Mouse (Mus musculus): ENCODE data around the gene Madcam1. TPM values are rescaled to one million over a fixed set of nuclear protein-coding genes. Genes with fewer than 3 reads are reported as not detected.
A peak's percentile ranks its signal among the peaks of the same experiment; 100 is the strongest.

Gene Madcam1
- polyA plus RNA-seq, 1 experiment from 2014 or later = 31.8 TPM

DNA sequence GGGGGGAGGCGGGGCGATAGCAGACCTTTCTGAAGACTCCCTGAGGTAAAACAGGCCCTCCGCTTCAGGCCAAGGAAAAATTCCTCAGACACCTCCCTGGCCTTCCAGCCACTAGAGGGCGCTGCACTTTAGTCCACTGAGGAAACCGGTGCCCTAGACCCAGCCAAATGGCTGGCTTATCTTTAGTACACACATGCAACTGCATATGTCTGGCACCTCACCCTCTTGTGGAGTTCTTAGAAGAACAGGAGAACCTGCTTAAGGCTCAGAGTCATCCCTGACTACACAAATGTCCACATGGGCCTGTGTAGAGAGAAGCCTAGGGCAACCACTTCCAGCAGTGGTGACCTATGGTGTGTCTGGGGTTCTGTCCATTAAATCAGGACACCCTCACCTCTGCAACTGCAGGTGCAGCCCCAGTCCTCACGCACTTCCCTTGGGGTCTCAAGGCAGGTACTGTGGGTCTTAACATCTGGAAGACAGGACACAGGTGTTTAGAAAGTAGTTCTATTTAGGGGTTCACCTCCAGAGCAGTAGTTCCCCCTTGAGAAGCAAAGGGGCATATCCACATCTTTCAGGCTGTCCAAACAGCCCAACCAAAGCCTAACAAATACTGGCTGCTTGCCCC, 48.3 kb downstream of the Madcam1 start:
- no peak overlapping the region for H3K9ac ChIP-seq (ENCODE audit: low read depth, low read length)
- H3K4me2 ChIP-seq (ENCODE audit: low read depth, low read length) = no peak overlapping the region
- peaks cover 28% of the 10 kb centered on the region for H3K4me1 ChIP-seq (ENCODE audit: control insufficient read depth, insufficient read depth, low read length)
- H3K27ac ChIP-seq (ENCODE audit: low read length) = no peak overlapping the region
- no peaks in the 10 kb centered on the region for H3K9me3 ChIP-seq (ENCODE audit: control insufficient read depth, low read length)
- H3K27me3 ChIP-seq (replicated peaks; ENCODE audit: control insufficient read depth, insufficient read depth, low read length) = peaks cover 29% of the 10 kb centered on the region
- no peak overlapping the region for H3K4me3 ChIP-seq (ENCODE audit: low read length)
- ATAC-seq = peak; percentile 58
- peaks cover 22% of the 10 kb centered on the region; the same call in 1 of the 2 replicates for H3K36me3 ChIP-seq (ENCODE audit: control insufficient read depth, insufficient read depth, low read length)
- 9% methylated on average over 6 of the region's 6 CpGs for WGBS

DNA sequence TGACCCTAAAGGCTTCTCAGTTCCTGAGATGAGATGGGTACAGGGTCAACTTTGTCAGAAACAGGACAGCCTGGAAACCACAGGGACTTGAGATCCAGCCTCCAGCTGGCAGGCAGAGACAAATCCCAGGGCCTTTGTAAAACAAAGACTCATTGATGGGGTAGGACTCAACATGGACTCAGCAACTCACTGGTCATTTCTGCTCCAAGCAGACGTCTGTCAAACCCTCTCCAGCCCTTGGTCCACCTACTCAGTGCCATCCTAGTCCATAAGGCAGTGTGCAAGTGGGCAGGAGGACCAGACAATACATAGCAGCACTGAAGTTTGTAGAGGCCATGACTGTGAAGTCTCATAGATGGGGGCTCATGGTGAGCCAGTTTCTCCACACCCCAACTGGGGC, 48.8 kb downstream of the Madcam1 start:
- Histone ChIP-seq H3K27ac (ENCODE audit: low read length) (no peak overlapping the region), H3K4me1 (ENCODE audit: control insufficient read depth, insufficient read depth, low read length) (peaks cover 23% of the 10 kb centered on the region), H3K4me2 (ENCODE audit: low read depth, low read length) (no peak overlapping the region), H3K27me3 (replicated peaks; ENCODE audit: control insufficient read depth, insufficient read depth, low read length) (peaks cover 32% of the 10 kb centered on the region), H3K4me3 (ENCODE audit: low read length) (no peak overlapping the region), H3K9me3 (ENCODE audit: control insufficient read depth, low read length) (no peaks in the 10 kb centered on the region), H3K9ac (ENCODE audit: low read depth, low read length) (no peak overlapping the region), H3K36me3 (ENCODE audit: control insufficient read depth, insufficient read depth, low read length) (peaks cover 21% of the 10 kb centered on the region; the same call in 1 of the 2 replicates)
- 18% methylated on average over 1 of the region's 1 CpGs for WGBS
- ATAC-seq = no peak

DNA sequence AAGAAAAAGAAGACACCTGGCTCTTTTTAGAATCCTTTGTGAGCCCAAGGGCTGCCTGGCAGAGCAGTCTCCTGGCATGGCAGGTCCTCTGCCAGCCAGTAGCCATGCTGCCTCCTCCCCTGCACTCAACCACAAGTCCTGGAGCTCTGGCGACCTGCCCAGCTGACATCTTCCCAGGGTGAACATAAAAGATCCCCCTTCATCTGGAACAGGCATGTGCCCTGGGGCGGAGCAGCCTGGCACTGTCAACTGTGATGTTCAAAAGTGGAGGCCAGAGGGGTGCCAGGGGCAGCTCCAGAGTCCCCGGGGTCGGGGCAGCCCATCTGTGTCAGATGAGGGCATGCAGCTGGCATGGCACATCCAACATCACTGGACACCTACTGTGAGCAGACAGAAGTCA, 50.6 kb downstream of the Madcam1 start:
- no peak for ATAC-seq
- peaks cover 40% of the 10 kb centered on the region for H3K27me3 ChIP-seq (replicated peaks; ENCODE audit: control insufficient read depth, insufficient read depth, low read length)
- peaks cover 13% of the 10 kb centered on the region for H3K4me1 ChIP-seq (ENCODE audit: control insufficient read depth, insufficient read depth, low read length)
- H3K9ac ChIP-seq (ENCODE audit: low read depth, low read length) = no peak overlapping the region
- no peak overlapping the region for H3K4me3 ChIP-seq (ENCODE audit: low read length)
- peaks cover 13% of the 10 kb centered on the region; the same call in 1 of the 2 replicates for H3K36me3 ChIP-seq (ENCODE audit: control insufficient read depth, insufficient read depth, low read length)
- no peak overlapping the region for H3K4me2 ChIP-seq (ENCODE audit: low read depth, low read length)
- H3K9me3 ChIP-seq (ENCODE audit: control insufficient read depth, low read length) = no peaks in the 10 kb centered on the region
- 68% methylated on average over 4 of the region's 4 CpGs for WGBS
- no peak overlapping the region for H3K27ac ChIP-seq (ENCODE audit: low read length)

DNA sequence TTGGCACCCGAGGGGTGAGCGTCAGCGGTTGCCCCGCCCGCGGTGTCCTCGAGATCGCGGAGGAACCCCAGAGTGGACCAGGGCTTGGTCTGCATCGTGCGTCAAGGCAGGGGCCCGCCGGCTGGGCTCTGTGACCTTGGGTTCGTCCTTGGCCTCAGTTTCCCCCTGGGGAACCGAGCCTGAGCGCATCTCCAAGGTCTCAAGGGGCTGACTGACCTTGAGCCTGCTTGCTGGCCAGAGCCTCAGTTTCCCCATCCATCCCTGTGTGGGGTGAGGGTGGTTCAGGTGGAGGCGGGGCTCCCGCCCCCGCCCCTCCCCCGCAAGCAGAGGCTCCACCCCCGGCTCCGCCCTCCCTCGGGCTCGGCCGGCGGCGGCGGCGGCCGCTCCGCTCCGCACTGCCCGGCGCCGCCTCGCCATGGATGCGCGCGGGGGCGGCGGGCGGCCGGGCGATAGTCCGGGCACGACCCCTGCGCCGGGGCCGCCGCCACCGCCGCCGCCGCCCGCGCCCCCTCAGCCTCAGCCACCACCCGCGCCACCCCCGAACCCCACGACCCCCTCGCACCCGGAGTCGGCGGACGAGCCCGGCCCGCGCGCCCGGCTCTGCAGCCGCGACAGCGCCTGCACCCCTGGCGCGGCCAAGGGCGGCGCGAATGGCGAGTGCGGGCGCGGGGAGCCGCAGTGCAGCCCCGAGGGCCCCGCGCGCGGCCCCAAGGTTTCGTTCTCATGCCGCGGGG, 52.1 kb downstream of the Madcam1 start, which contains the start of gene Hcn2:
TSS of gene Hcn2 (plus strand) at position 381 of the 734 bp plus-strand sequence.
- Histone ChIP-seq H3K27me3 (replicated peaks; ENCODE audit: control insufficient read depth, insufficient read depth, low read length) (peaks cover 40% of the 10 kb centered on the region), H3K27ac (ENCODE audit: low read length) (no peak within 1 kb of the TSS), H3K4me3 (ENCODE audit: low read length) (peak within 1 kb of the TSS; percentile 67), H3K9ac (ENCODE audit: low read depth, low read length) (peak within 1 kb of the TSS; percentile 63), H3K4me2 (ENCODE audit: low read depth, low read length) (peak within 1 kb of the TSS; percentile 95), H3K4me1 (ENCODE audit: control insufficient read depth, insufficient read depth, low read length) (peaks cover 13% of the 10 kb centered on the region), H3K9me3 (ENCODE audit: control insufficient read depth, low read length) (no peaks in the 10 kb centered on the region), H3K36me3 (ENCODE audit: control insufficient read depth, insufficient read depth, low read length) (peaks cover 5% of the 10 kb centered on the region; the same call in 1 of the 2 replicates)
- peak; percentile 52 for ATAC-seq
- WGBS = 2% methylated on average over 57 of the region's 91 CpGs

DNA sequence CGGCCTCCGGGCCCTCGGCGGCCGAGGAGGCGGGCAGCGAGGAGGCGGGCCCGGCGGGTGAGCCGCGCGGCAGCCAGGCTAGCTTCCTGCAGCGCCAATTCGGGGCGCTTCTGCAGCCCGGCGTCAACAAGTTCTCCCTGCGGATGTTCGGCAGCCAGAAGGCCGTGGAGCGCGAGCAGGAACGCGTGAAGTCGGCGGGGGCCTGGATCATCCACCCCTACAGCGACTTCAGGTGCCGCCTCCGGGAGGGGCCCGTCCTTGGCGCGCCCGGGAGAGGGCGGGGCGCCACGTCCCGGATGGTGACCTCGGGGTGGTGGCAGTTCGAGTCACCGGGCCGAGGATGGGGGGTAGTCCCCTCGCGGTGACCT, 52.6 kb downstream of the Madcam1 start:
- Histone ChIP-seq H3K4me2 (ENCODE audit: low read depth, low read length) (peak overlapping the region; percentile 95), H3K4me1 (ENCODE audit: control insufficient read depth, insufficient read depth, low read length) (peaks cover 13% of the 10 kb centered on the region), H3K36me3 (ENCODE audit: control insufficient read depth, insufficient read depth, low read length) (peaks cover 3% of the 10 kb centered on the region; the same call in 1 of the 2 replicates), H3K9ac (ENCODE audit: low read depth, low read length) (peak overlapping the region; percentile 63), H3K27ac (ENCODE audit: low read length) (no peak overlapping the region), H3K9me3 (ENCODE audit: control insufficient read depth, low read length) (no peaks in the 10 kb centered on the region), H3K27me3 (replicated peaks; ENCODE audit: control insufficient read depth, insufficient read depth, low read length) (peaks cover 40% of the 10 kb centered on the region), H3K4me3 (ENCODE audit: low read length) (peak overlapping the region; percentile 67)
- peak; percentile 41 for ATAC-seq
- WGBS = under 1% methylated on average over 41 of the region's 44 CpGs

DNA sequence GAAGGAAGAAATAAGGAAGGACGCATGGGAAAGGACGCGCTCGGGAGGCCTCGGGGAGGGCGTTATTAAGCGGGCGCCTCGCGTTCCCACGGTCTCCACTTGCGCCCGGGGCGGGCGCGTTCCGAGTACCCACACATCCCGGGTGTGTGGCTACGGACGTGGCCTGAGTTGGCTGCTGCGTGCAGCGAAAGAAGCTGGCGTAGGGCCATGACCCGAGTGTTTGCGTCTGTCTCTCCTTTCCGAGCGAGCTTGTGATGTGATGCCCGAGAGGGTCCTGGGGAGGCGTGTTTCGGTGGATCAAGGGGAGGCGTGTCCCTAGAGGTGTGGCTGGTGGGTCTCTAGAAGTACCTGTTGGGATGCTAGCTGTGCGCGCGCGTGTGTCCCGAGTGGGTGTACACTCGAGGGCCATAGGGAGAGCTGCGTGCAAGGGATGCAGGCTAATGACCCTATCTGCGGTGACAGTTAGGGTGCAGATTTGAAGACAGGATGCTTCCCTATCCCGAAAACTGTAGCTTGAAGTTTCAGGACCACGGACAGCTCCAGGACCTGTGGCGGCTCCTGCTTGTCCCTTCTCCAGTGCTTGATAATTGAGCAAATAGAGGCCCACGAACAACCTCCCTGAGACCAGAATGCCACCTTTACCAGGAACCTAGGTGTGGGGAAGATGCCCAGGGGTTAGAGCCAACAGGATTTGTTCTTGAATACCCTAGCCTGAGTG, 53.4 kb downstream of the Madcam1 start:
- peaks cover 40% of the 10 kb centered on the region for H3K27me3 ChIP-seq (replicated peaks; ENCODE audit: control insufficient read depth, insufficient read depth, low read length)
- 2% methylated on average over 43 of the region's 43 CpGs for WGBS
- H3K9me3 ChIP-seq (ENCODE audit: control insufficient read depth, low read length) = no peaks in the 10 kb centered on the region
- peak overlapping the region; percentile 67; the same call in 1 of the 2 replicates for H3K4me3 ChIP-seq (ENCODE audit: low read length)
- H3K36me3 ChIP-seq (ENCODE audit: control insufficient read depth, insufficient read depth, low read length) = no peaks in the 10 kb centered on the region
- no peak overlapping the region for H3K9ac ChIP-seq (ENCODE audit: low read depth, low read length)
- H3K27ac ChIP-seq (ENCODE audit: low read length) = no peak overlapping the region
- H3K4me2 ChIP-seq (ENCODE audit: low read depth, low read length) = peak overlapping the region; percentile 95
- H3K4me1 ChIP-seq (ENCODE audit: control insufficient read depth, insufficient read depth, low read length) = peaks cover 13% of the 10 kb centered on the region
- no peak for ATAC-seq

Other genes starting within 250 kb of the Madcam1 start
- not detected in 2 replicates for gene Vmn2r83, start 195.8 kb upstream of the Madcam1 start, polyA plus RNA-seq (2015; fragmentation: Nextera tagmentation; extraction: Ambion mirVana)
- gene Plpp2, start 130.8 kb upstream of the Madcam1 start, polyA plus RNA-seq (2015; fragmentation: Nextera tagmentation; extraction: Ambion mirVana) = 140 and 145 TPM in 2 replicates
- 36.7 and 38.4 TPM in 2 replicates for gene Mier2, start 109.4 kb upstream of the Madcam1 start, polyA plus RNA-seq (2015; fragmentation: Nextera tagmentation; extraction: Ambion mirVana)
- not detected in 2 replicates for gene Theg, start 77.2 kb upstream of the Madcam1 start, polyA plus RNA-seq (2015; fragmentation: Nextera tagmentation; extraction: Ambion mirVana)
- gene C2cd4c, start 50.5 kb upstream of the Madcam1 start, polyA plus RNA-seq (2015; fragmentation: Nextera tagmentation; extraction: Ambion mirVana) = 0.02 and 0.07 TPM in 2 replicates
- 1.1 and 2.5 TPM in 2 replicates for gene Shc2, start 26.6 kb upstream of the Madcam1 start, polyA plus RNA-seq (2015; fragmentation: Nextera tagmentation; extraction: Ambion mirVana)
- gene Odf3l2, start 18.8 kb upstream of the Madcam1 start, polyA plus RNA-seq (2015; fragmentation: Nextera tagmentation; extraction: Ambion mirVana) = not detected in 2 replicates
- 56.8 and 64.4 TPM in 2 replicates for gene Tpgs1, start 4.8 kb downstream of the Madcam1 start, polyA plus RNA-seq (2015; fragmentation: Nextera tagmentation; extraction: Ambion mirVana)
- gene Cdc34, start 17.6 kb downstream of the Madcam1 start, polyA plus RNA-seq (2015; fragmentation: Nextera tagmentation; extraction: Ambion mirVana) = 120 and 128 TPM in 2 replicates
- 0.21 and 0.56 TPM in 2 replicates for gene Gzmm, start 24.5 kb downstream of the Madcam1 start, polyA plus RNA-seq (2015; fragmentation: Nextera tagmentation; extraction: Ambion mirVana)
- 1,158 and 1,189 TPM in 2 replicates for gene Bsg, start 39.9 kb downstream of the Madcam1 start, polyA plus RNA-seq (2015; fragmentation: Nextera tagmentation; extraction: Ambion mirVana)
- gene Hcn2, start 52.1 kb downstream of the Madcam1 start, polyA plus RNA-seq (2015; fragmentation: Nextera tagmentation; extraction: Ambion mirVana) = 0.04 TPM in 1 of 2 replicates, not detected in the other
- 38.8 and 40.5 TPM in 2 replicates for gene Polrmt, start 82.0 kb downstream of the Madcam1 start, polyA plus RNA-seq (2015; fragmentation: Nextera tagmentation; extraction: Ambion mirVana)
- 0.26 TPM in 1 of 2 replicates, not detected in the other for gene Fgf22, start 90.5 kb downstream of the Madcam1 start, polyA plus RNA-seq (2015; fragmentation: Nextera tagmentation; extraction: Ambion mirVana)
- 39.7 and 56.6 TPM in 2 replicates for gene Rnf126, start 102.4 kb downstream of the Madcam1 start, polyA plus RNA-seq (2015; fragmentation: Nextera tagmentation; extraction: Ambion mirVana)
- gene Fstl3, start 112.7 kb downstream of the Madcam1 start, polyA plus RNA-seq (2015; fragmentation: Nextera tagmentation; extraction: Ambion mirVana) = 15.1 and 16.6 TPM in 2 replicates
- 0.07 and 0.11 TPM in 2 replicates for gene Prss57, start 126.4 kb downstream of the Madcam1 start, polyA plus RNA-seq (2015; fragmentation: Nextera tagmentation; extraction: Ambion mirVana)
- 44.1 and 44.8 TPM in 2 replicates for gene Palm, start 129.0 kb downstream of the Madcam1 start, polyA plus RNA-seq (2015; fragmentation: Nextera tagmentation; extraction: Ambion mirVana)
- gene Misp, start 156.4 kb downstream of the Madcam1 start, polyA plus RNA-seq (2015; fragmentation: Nextera tagmentation; extraction: Ambion mirVana) = 204 and 210 TPM in 2 replicates
- 295 and 302 TPM in 2 replicates for gene Ptbp1, start 189.9 kb downstream of the Madcam1 start, polyA plus RNA-seq (2015; fragmentation: Nextera tagmentation; extraction: Ambion mirVana)
- 2.7 and 2.8 TPM in 2 replicates for gene Prtn3, start 209.9 kb downstream of the Madcam1 start, polyA plus RNA-seq (2015; fragmentation: Nextera tagmentation; extraction: Ambion mirVana)
- 25.5 and 28.2 TPM in 2 replicates for gene Plppr3, start 210.1 kb downstream of the Madcam1 start, polyA plus RNA-seq (2015; fragmentation: Nextera tagmentation; extraction: Ambion mirVana)
- gene Elane, start 221.7 kb downstream of the Madcam1 start, polyA plus RNA-seq (2015; fragmentation: Nextera tagmentation; extraction: Ambion mirVana) = 0.42 and 2.4 TPM in 2 replicates
- not detected in 2 replicates for gene Cfd, start 226.3 kb downstream of the Madcam1 start, polyA plus RNA-seq (2015; fragmentation: Nextera tagmentation; extraction: Ambion mirVana)
- gene Med16, start 244.4 kb downstream of the Madcam1 start, polyA plus RNA-seq (2015; fragmentation: Nextera tagmentation; extraction: Ambion mirVana) = 34.1 and 37.2 TPM in 2 replicates
- 2.1 and 7.8 TPM in 2 replicates for gene Gm26602, start 246.3 kb downstream of the Madcam1 start, polyA plus RNA-seq (2015; fragmentation: Nextera tagmentation; extraction: Ambion mirVana)